Comparison of ENCODE assay signal across 13 mouse cellular contexts in the genomic region with DNA sequence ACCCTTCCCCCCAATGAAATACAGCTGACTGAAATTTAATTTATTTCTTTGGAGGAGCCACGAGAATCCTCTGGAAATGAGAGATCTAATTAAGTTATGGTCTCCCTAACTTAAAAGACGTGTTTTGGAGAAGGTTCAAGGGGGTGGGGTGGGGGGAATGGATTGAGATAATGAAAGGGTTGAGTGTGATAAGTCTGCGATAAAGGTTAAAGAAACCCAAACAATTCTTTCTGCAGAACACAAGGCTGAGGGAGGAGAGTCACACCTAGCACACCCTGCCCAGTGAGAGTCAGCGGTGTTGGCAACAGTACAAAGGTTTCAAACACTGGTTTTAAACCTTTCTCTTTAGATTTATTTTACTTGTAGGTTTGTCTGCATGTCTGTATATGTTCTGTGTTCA. TPM values are rescaled to one million over a fixed set of nuclear protein-coding genes. Genes with fewer than 3 reads are reported as not detected.
"Had no signal": no experiment of that assay in that cellular context is flagged by ENCODE, and none has a peak within 500 bp of the region (broad histone marks: within the 10 kb centered on the region; RNA-seq: fewer than 3 reads in every experiment).

No protein-coding gene starts in this region.

- ATAC-seq: liver, embryonic 12.5 days had no signal

- H3K4me3 ChIP-seq: limb, embryonic 15.5 days; liver, embryonic 12.5 days; midbrain, embryonic 12.5 days; neural tube, embryonic 13.5 days had no signal

- H3K27ac ChIP-seq: kidney, postnatal 0 days; limb, embryonic 15.5 days; liver, embryonic 12.5 days; midbrain, embryonic 12.5 days had no signal

- DNase-seq: kidney, adult 9 months; kidney, postnatal 36 days; lung, embryonic 14.5 days; lung, postnatal 10 days; lung, postnatal 4 days; thymus, postnatal 36 days had no signal

- H3K4me2 ChIP-seq: limb, embryonic 15.5 days; liver, embryonic 12.5 days; lung, embryonic 14.5 days; midbrain, embryonic 12.5 days; neural tube, embryonic 13.5 days had no signal

- H3K9ac ChIP-seq: limb, embryonic 15.5 days; liver, embryonic 12.5 days; lung, embryonic 14.5 days; midbrain, embryonic 12.5 days; neural tube, embryonic 13.5 days had no signal

- H3K36me3 ChIP-seq: limb, embryonic 15.5 days; liver, embryonic 12.5 days; midbrain, embryonic 12.5 days had no signal

- H3K27me3 ChIP-seq: limb, embryonic 15.5 days; midbrain, embryonic 12.5 days; neural tube, embryonic 13.5 days had no signal

- H3K9me3 ChIP-seq: limb, embryonic 15.5 days; liver, embryonic 12.5 days; midbrain, embryonic 12.5 days; neural tube, embryonic 13.5 days had no signal

RNA-seq across cellular contexts. Expression of gene Crtam, which starts 49.0 kb away (rescaled TPM):
- total RNA-seq: layer of hippocampus, postnatal 10 days; left cerebral cortex, adult 18-20 months had no signal
- polyA plus RNA-seq: midbrain, embryonic 12.5 days had no signal
